In the genomic region with DNA sequence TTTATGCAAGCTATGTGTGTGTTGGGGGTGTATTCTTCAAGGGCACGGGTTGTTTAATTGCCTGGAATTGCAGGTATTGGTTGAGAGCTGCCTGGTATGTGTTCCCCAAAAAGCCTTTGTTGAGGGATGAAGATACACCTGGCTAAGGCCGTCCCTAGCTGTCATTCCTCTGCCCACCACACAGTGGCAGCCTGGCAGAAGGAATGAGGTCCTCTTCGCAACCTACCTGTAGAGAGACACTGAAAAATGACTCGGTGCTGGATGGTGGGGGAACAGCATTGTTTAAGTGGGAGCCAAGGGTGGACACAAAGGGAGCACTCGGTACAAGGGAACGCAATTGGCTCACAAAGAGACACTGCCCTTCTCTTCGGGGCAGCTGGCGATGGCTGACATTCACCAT, we compare ENCODE assay signal across 9 mouse cellular contexts. TPM values are rescaled to one million over a fixed set of nuclear protein-coding genes. Genes with fewer than 3 reads are reported as not detected.
DNase-seq lines count a peak whose midpoint lies in the region; TF ChIP-seq lines count a peak whose summit lies in the region.
"Had no signal": no experiment of that assay in that cellular context is flagged by ENCODE, and none has a peak within 500 bp of the region (broad histone marks: within the 10 kb centered on the region; RNA-seq: fewer than 3 reads in every experiment).

No protein-coding gene starts in this region.

- H3K27ac ChIP-seq in bone marrow, adult 2 months (ENCODE audit: control insufficient read depth, insufficient read depth, low read depth, low read length, poor library complexity), result no peak overlapping the region
- H3K27ac ChIP-seq: limb, embryonic 15.5 days; stomach, embryonic 15.5 days had no signal

- intact Hi-C loops in left cerebral cortex, postnatal 36 days (cut with DNase I), result no loop called here

- no peak for TF ChIP-seq POLR2A in bone marrow, adult 2 months (IDR thresholded peaks at IDR 0.05; ENCODE audit: borderline replicate concordance, control insufficient read depth, low read depth, low read length)

- 32% methylated on average over 8 of the region's 8 CpGs for WGBS in bone marrow, adult 2 months

- no peak overlapping the region for H3K4me3 ChIP-seq in bone marrow, adult 2 months (replicated peaks; ENCODE audit: control insufficient read depth, low read depth, low read length)
- H3K4me3 ChIP-seq: limb, embryonic 15.5 days; stomach, embryonic 15.5 days had no signal

- no peaks in the 10 kb centered on the region for H3K4me1 ChIP-seq in bone marrow, adult 2 months (ENCODE audit: control insufficient read depth, insufficient read depth, low read length)
- H3K4me1 ChIP-seq: stomach, embryonic 15.5 days had no signal

- peak; percentile 11 to 26 for DNase-seq in layer of hippocampus, adult 18-20 months (ENCODE audit: low spot score in 2 of 2)
- DNase-seq in layer of hippocampus, adult 9-10 months (ENCODE audit: low spot score), result no peak
- DNase-seq in ES-CJ7 (ENCODE audit: low read depth, low spot score), result peak; percentile 56
- DNase-seq in heart, postnatal 4 days, result peak; percentile 64
- DNase-seq in left cerebral cortex, postnatal 36 days (ENCODE audit: low spot score in 2 of 2), result peak; percentile 24 to 26
- DNase-seq in Muller cell, postnatal 12 days (ENCODE audit: inconsistent ontology term), result no peak

- TF ChIP-seq CTCF in bone marrow, adult 2 months (IDR thresholded peaks at IDR 0.05; ENCODE audit: control insufficient read depth, insufficient read depth, low read length), result peak; percentile 44; the same call in 1 of the 2 replicates

RNA-seq across cellular contexts. Expression of gene Tmem51, which starts 29.2 kb away (rescaled TPM):
- 1 to 10 TPM; 3.5 to 4.5 TPM for total RNA-seq in layer of hippocampus, adult 18-20 months (2021)
- 2.1 and 5.9 TPM in 2 replicates for polyA plus RNA-seq in bone marrow, adult 2 months (2011; ENCODE audit: insufficient read depth, insufficient read length, low replicate concordance, missing spikeins)
- 10 to 100 TPM; 34.2 to 40.5 TPM for total RNA-seq in heart, postnatal 4 days (2021)
- total RNA-seq in left cerebral cortex, postnatal 36 days (2021), result 1 to 10 TPM; 4.8 to 5.4 TPM

Comparison
In these comparisons a context has a peak if more than half of its experiments do, and no peak if none do; other contexts are left out.
1. DNase-seq: peak in layer of hippocampus, adult 18-20 months (2 of 2), ES-CJ7 (single experiment), heart, postnatal 4 days (single experiment) and left cerebral cortex, postnatal 36 days (2 of 2); none in layer of hippocampus, adult 9-10 months (single experiment) and Muller cell, postnatal 12 days (single experiment).
2. RNA of gene Tmem51, which starts 29.2 kb away (total RNA-seq): 34.2 to 40.5 TPM in heart, postnatal 4 days; 4.8 to 5.4 TPM in left cerebral cortex, postnatal 36 days and 3.5 to 4.5 TPM in layer of hippocampus, adult 18-20 months; every median in the first group is over 4 times any median in the second.